Mouse (Mus musculus) lung, adult 2 months (tissue): ENCODE data around the gene Rbm39. TPM values are rescaled to one million over a fixed set of nuclear protein-coding genes. Genes with fewer than 3 reads are reported as not detected.
"Not testable (repeated sequence)": the region's sequence is repeated elsewhere in the genome, so short reads cannot be mapped to it uniquely, and the experiment has no call there.

Experiments
- DNase-seq: peaks from one replicate; pipeline ENCODE4 v3.0.0; 2022
- H3K4me1 ChIP-seq: fragments of 200-500 bp; 2 replicates; pipeline ENCODE4 v1.6.1; 2011; ENCODE audit warnings: low read length; ENCODE audit not compliant: control insufficient read depth, insufficient read depth
- H3K4me3 ChIP-seq: fragments of 200-500 bp; replicated peaks from 2 replicates; pipeline ENCODE3; 2011; ENCODE audit warnings: low read depth, mild to moderate bottlenecking, control low read depth, low read length; ENCODE audit errors: extremely low read depth
- CTCF ChIP-seq: fragments of 200-500 bp; IDR thresholded peaks from 2 replicates; pipeline ENCODE4 v1.5.1; 2011; ENCODE audit warnings: mild to moderate bottlenecking, low read length, control low read depth; ENCODE audit not compliant: insufficient read depth
- POLR2A ChIP-seq: fragments of 200-500 bp; IDR thresholded peaks from 2 replicates; pipeline ENCODE4 v1.6.1; 2011; ENCODE audit warnings: low read depth, mild to moderate bottlenecking, control low read depth, low read length, borderline replicate concordance; ENCODE audit errors: extremely low read depth
- WGBS: fragments of 180-500 bp; shearing (Covaris S2); methylation state at CpG from one replicate; pipeline ENCODE4 v1.1.7; 2018; 5-methylcytosine and 5-hydroxymethylcytosine counted together
- polyA plus RNA-seq: library from polyadenylated mRNA; depleted of rRNA; stranded (reverse); fragments of >200 nt; gene quantifications from 2 replicates; pipeline ENCODE4 v1.2.3, GENCODE M21; 2012

Rbm39 gene
- polyA plus RNA-seq, 1 experiment, result 65.2 TPM

DNA sequence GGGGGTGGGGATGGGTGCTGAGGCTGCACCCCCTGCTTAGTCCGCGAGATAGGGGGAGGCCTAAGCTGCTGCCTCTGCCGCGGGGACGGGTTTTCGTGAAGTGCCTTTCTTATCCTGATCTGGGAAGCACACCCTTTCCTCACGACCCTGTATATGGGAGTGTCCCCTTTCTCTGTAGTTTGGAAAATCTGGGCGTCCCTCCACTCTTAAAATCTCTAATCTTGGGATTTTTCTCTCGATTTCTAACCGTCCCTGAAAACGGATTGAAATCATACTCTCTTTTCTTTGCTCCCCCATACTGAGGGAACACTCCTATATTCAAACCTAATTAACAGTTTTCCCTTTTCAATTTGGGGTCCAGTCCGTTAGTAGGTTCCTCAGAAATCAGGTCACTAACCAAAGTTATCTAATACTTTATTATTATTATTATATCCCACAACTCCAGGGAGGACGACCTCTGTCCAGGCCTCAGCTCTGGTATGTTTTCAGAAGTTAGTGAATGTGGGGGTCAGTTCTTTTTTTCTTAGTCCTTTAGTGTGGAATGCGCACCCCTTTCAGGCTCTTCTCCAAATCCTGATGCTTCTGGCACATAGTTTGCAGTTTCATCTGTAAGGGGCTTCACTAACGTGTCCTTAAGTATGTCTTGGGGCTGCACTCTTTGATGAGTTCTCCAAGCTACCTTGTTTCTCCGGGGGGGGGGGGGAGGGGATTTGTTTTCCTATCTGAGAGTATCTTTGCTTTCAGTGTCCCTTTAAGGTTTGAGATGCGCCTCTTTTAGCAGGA lies 17.3 kb upstream of the Rbm39 start:
- 5% methylated on average over 17 of the region's 17 CpGs for WGBS
- Histone ChIP-seq H3K4me3 (peak overlapping the region; percentile 97), H3K4me1 (peaks cover 10% of the 10 kb centered on the region)
- DNase-seq, result no peak
- TF ChIP-seq CTCF (no peak), POLR2A (no peak)

DNA sequence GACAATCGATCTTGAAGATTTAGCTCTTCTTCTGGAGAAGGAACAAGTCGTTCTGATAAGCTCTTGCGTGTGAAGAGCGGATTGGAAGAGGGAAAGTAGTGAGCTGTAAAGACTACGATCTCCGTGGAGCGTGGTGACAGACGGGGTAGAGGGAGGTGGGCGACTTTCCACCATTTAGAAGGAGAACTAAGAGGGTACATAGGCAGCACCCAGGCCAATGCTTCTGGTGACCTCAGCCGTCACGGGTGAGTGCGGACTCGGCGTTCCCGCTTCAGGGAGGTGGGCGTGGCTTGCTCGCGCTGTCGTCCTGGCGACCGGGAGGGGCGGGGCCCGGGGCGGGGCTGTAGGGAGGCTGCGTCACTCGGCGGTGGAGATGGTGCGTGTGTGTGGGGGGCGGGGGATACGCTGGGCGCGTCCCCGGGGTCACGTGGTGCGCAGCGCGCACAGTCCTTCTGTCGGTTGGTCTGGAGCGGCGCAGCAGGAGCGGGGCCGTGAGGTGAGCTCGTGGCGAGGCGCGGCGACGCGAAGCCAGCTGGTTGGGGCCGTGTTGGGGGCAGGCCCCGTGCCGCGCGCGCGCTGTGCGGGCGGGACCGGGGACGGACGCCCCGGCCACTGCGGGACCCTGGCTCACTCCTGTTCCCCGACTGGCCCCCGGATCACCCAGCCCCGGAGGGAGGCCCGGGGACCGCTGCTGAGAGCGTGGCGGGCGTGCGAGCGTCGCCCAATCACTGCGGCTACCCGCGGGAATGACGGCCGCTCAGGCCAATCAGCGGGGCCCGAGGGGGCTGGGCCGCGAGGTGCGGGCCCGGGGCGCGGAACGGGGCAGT lies 16.5 kb upstream of the Rbm39 start, which contains the start of gene Phf20:
Gene Phf20 (plus strand): TSS at position 165 of the 827 bp plus-strand sequence.
- DNase-seq, result peak; percentile 97
- under 1% methylated on average over 81 of the region's 88 CpGs for WGBS
- H3K4me1 ChIP-seq, result peaks cover 10% of the 10 kb centered on the region
- H3K4me3 ChIP-seq, result peak within 1 kb of the TSS; percentile 97
- peak; percentile 91; the same call in 1 of the 2 replicates for TF ChIP-seq POLR2A
- no peak for TF ChIP-seq CTCF

DNA sequence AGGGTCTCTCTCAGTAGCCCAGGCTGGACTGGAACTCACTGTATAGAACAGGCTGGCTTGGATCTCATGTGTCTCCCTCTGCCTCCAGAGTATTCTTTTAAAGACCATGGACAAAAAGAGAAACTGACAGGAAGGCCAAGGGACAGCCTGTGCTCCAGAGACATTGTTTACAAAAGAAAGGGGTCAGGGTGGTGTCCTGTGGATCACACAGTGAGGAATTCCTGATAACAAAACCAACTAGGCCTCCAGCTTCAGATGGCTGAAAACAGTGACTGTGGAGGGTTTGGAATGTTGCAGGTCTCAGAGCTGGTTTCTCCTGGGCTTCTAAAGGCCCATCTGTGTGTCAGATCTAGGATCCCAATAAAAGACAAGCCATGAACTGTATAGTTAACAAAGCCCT lies 14.5 kb upstream of the Rbm39 start:
- TF ChIP-seq POLR2A, result no peak
- TF ChIP-seq CTCF, result no peak
- no peak for DNase-seq
- no peak overlapping the region for H3K4me3 ChIP-seq
- H3K4me1 ChIP-seq, result peaks cover 7% of the 10 kb centered on the region

DNA sequence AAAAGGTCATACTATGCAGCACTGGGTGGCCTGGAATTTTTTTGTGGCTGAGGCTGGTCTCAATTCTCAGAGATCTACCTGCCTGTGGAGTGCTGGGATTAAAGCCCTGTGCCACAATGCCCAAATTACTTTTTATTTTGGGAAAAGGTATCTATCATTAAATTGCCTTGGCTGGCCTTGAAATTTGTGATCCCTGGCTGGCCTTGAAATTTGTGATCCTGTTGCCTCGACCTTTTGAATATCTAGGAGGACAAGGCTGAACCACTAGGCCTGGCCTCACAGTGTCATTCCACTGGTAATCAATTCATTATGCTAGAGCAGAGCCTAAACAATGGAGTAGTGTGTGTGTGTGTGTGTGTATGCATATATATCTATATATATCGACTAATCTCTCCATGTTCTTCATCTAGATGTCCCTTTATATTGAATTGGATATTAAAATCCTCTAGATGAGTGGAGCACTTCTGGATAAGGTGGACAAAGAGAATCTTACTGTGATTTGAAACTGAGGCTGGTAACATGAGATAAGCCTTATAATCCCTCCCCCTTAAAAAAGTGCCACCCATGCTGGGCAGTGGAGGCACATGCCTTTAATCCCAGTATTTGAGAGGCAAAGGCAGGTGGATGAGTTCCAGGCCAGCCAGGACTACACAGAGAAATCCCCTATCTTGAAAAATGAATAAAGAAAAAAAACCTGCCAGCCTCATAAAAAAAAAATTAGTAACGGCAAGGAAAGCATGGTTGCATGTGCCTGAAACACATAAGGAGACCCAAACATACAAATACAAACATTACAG lies 13.2 kb upstream of the Rbm39 start:
- no peak for DNase-seq
- WGBS, result 83% methylated on average over 3 of the region's 3 CpGs
- Histone ChIP-seq H3K4me1 (peaks cover 7% of the 10 kb centered on the region), H3K4me3 (no peak overlapping the region)
- TF ChIP-seq CTCF (no peak), POLR2A (no peak)

DNA sequence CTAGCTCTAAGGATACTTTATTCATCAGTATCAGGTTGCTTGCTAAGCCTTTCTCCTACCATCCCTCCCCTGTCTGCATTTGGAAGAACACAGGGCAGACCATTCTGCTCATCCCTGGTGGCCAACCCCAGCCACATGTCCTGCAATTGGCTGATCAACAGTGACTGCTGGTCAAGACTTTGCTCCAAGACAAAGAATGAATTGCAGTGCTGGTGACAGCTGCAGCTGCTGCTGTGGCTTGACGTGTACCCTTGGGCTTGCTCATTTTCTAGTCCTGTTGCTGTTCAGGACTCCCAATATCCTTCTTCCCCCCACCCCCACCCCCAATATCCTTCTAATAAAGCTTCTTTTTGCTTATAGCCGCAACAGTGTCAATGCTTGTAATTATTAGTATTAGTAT lies 12.0 kb upstream of the Rbm39 start:
- no peak overlapping the region for H3K4me3 ChIP-seq
- no peak for DNase-seq
- TF ChIP-seq CTCF, result no peak
- no peak for TF ChIP-seq POLR2A
- WGBS, result 81% methylated on average over 2 of the region's 2 CpGs
- peaks cover 4% of the 10 kb centered on the region; the same call in 1 of the 2 replicates for H3K4me1 ChIP-seq

DNA sequence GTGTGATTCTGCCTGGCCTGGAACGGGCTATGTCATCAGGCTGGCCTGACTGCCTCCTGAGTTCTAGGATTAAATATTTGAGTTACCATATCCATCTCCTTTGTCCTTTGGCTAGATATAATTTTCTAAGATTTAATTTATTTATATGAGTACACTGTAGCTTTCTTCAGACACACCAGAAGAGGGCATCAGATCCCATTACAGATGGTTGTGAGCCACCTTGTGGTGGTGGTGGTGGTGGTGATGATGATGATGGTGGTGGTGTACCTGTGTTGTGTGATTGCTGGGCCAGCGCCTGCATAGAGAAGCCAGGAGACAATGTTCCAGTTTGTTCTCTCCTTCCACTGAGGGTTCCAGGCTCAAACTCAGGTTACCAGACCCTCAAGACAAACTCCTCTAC lies 11.5 kb upstream of the Rbm39 start:
- TF ChIP-seq CTCF, result no peak
- TF ChIP-seq POLR2A, result no peak
- no peak for DNase-seq
- Histone ChIP-seq H3K4me3 (no peak overlapping the region), H3K4me1 (peaks cover 4% of the 10 kb centered on the region; the same call in 1 of the 2 replicates)
- WGBS, result 93% methylated on average over 2 of the region's 2 CpGs

DNA sequence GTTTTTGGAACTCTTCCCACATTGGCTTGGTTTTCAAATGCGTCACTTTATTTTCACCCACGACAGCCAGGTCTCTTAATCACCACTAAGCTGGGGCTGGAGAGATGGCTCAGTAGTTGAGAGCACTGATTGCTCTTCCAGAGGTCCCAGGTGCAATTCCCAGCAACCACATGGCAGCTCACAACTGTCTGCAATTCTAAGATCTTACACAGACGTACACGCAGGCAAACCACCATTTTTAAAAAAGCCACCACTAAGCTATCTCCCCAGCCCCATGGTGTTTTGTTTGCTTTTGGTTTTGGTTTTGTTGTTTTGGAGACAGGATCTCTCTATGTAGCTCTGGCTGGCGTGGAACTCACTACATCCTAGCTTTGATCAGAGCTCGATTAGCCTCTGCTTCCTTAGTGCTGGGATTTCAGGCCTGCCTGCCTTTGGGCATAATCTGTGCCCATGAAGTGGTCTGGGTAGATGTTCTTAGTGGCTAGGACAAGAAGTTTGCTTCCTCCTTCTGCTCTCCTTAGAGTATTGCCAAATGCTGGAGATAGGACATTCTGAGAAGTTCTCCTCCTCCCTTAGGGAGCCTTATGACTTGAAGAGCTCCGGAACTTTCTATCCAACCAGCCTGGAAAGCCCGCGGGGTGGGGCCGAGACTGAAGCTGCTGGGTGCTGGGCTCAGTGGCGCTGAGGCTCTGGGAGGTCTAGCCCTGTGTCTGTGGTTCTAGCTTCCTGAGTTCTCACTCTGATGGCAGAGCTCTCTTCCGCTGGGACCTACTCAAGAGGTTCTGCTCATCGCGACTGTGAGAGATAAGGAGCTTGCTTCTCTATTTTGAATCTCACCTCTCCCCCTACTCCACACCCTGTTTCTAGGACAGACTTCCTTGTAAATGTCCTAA lies 10.2 kb upstream of the Rbm39 start:
- H3K4me3 ChIP-seq, result no peak overlapping the region
- no peaks in the 10 kb centered on the region for H3K4me1 ChIP-seq
- TF ChIP-seq CTCF (no peak), POLR2A (peak; percentile 18; the same call in 1 of the 2 replicates)
- no peak for DNase-seq
- 61% methylated on average over 14 of the region's 14 CpGs for WGBS

DNA sequence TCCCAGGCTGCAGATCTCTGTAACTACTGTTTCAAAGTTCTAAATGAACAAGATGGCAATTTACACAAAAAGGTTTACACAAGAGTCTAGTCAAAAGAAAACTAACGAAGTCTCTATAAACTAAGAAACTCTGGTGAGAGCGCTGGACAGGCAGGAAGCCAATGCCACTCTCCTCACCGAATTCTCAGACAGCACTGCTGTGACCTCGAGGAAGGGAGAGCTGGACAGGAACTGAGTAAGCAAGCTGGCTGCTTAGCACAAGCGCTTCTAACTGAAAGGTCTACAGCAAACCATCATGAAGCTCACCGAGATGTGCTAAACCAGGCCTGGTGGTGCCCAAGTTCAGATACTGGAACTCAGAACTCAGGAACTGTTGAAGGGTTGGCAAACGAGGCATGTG lies 9.2 kb upstream of the Rbm39 start:
- not testable (repeated sequence) for H3K4me1 ChIP-seq, H3K4me3 ChIP-seq, DNase-seq
- 58% methylated on average over 7 of the region's 7 CpGs for WGBS
